Mouse (Mus musculus) mammary gland, adult 2 months (tissue): ENCODE results near the gene Camsap3. TPM values are rescaled to one million over a fixed set of nuclear protein-coding genes. Genes with fewer than 3 reads are reported as not detected.

Experiments
- polyA plus RNA-seq: library from polyadenylated mRNA; depleted of rRNA; stranded (reverse); fragments of >200 nt; gene quantifications from 2 replicates; pipeline ENCODE4 v1.2.3, GENCODE M21; 2012; ENCODE audit warnings: low replicate concordance; rRNA removed

The Camsap3 gene
- 11.5 and 13.9 TPM in 2 replicates for polyA plus RNA-seq

DNA sequence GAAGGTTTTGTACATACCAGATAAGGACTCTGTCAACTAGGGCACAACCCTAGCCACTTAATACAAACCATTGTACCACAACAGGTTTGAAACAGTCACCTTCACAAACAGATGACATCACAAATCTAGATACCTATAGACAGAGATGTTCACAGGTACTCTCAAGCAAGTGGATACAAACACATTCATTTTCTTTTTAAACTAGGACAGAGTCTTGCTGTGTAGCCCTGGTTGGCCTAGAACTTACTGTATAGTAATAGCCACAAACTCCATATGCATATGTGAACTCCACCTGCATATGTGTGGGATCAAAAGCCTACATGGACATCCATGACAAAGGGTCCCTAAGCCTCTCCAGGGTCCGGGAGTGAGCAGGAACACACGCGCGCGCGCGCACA is at the start of gene Camsap3:
Gene Camsap3 (plus strand): TSS at position 301 of the 398 bp plus-strand sequence.

DNA sequence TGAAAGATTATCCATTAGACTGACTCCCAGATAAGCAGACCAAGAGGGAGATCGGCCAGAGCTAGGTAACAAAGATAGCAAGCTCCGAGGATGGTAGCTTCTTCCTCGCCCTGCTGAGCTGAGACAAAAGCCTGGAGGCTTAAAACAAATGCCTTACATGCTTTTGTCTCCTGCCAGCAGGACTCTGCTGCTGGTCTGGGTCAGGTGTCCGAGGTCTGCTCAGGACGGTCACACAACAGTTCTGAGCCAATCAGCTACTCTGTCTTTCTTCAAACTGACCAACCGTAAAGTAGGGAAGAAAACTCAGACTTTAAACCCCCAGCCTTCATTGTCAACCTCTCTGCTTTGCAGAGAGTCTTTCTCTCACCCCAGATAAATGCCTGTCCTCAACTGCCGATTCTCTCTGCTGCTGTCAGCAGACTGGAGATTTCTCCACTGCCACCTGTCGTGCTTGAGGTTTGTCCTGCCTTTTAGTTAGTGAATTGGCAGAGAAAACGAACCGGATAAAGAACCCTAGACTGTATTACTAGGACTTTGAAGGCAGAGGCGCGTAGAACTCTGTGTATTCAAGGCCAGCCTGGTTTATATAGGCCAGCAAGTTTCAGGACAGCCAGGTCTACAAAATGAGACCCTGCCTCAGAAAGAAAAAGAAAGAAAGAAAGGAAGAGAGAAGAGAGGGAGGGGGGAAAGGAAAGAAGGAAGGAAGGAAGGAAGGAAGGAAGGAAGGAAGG is 19.3 kb upstream of the Camsap3 start, which contains the start of gene C330021F23Rik:
Gene C330021F23Rik (plus strand): TSS at position 350 of the 731 bp plus-strand sequence.

DNA sequence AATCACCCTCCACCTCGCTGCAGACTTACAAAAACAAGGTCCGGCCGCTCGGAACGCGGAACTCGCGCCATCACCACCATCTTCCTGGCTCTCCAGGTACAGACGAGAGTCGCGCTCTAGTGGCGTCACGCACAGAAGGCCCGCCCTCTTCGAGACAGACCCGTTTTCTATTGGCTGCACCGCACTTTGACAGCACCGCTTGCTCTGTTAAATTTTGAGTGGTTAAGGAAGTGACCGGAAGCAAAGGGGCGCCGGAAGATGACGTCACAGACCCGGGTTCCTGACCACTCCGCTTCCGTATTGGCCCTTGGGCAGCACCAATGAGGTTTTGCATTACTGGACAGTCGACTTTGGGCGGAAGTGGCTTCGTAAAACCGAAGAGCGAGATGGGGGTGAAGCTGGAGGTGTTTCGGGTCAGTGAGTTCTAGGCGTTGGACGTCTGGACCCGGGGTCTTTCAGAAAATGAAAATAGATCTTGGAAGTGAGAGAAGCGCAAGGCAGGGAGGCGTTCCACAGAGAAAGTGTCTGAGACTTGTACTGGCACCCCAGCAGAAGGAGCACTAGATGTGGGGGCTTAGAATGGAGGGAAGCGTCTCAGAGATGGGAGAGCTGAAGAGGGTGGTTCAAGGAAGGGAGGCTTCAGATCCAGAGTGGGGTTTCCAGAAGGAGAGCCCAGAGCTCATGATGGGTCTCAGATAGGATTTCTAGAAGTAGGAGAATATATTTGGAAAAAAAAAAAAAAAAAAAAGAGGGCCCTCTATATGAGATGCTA is 34.3 kb downstream of the Camsap3 start, which contains the start of the genes Xab2 and Pet100:
Gene Xab2 (minus strand): TSS at position 118 of the 772 bp plus-strand sequence.
Gene Pet100 (plus strand): TSS at position 350 of the 772 bp plus-strand sequence.

DNA sequence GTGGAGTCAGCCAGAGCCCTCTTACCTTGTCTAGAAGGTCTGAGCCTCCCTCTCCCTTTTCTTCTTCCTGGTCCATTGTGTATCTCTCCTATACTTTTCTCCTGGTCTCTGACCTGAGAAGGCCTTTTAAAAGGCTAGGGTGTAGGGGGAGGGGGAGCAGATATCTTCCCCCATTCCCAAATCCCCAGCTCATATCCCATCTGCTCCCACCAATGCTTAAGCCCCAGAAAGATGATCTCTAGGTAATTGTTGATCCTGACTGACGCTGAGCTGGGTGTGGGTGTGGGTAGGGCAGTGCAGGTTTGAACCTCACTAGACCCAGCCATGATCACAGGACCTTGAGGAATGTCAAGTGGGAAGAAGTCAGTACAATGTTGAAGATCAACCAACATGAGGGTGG is 38.4 kb downstream of the Camsap3 start, which contains the start of gene Pcp2:
Gene Pcp2 (minus strand): TSS at position 101 of the 400 bp plus-strand sequence.

DNA sequence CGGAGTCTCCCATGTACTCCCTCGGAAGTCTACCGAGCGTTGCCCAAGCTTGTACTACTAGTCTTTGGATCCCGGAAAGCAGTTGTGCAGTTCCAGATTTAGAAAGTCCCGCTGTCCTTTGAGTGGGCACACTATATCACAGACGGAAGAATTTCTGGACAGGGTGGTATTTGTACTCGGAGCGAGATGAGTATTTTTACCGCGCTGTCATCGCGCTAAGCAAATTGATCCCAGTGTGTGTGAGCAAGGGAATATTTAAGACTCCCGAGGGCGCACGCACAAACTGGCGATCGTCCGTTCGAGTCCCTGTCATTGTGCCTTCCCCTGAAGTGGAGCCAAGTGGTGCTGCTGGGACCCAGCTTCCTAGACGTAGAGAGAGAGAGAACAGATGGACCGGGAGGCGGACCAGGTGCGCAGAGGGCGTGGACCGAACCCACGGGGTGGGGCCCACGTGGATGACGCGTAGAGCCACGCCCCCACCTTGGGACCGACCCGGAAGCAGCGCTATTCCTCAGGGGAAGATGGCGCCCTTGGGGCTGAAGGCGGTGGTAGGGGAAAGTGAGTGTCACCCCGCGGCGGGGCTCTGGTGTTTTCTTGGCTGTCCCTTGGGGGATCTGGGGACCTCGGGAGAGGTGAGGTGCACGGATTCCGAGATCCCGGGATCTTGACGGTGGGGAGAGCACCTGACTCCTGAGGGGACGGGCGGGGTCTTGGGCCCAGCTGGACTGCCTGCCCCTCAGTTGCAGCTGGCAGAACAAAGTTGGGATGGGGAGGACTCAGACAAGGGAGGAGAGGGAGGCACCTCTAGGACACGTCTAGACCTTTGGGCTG is 43.8 kb downstream of the Camsap3 start, which contains the start of gene Stxbp2:
Gene Stxbp2 (plus strand): TSS at position 309 of the 831 bp plus-strand sequence.

DNA sequence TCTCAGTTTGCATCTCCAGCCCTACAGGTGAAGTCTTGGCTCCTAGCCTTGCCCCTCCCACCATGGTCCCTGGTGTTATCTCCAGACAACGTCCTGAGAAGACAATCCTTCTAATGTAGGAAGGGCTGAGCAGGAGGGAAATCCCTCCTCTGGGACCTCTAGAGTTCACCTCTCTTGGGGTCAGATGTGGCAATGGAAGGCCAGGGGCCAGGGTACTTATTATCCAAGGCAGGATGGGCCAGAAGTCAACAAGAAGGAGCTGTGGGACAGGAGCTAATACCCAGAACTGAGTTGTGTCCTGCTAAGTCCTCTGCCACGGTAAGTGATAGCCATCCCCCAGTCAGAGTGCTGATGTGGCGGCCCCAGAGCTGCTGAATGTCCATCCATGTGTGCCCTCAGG is 68.4 kb downstream of the Camsap3 start, which contains the start of gene Retn:
Gene Retn (plus strand): TSS at position 245 of the 400 bp plus-strand sequence.

Other genes with a start within 250 kb of the Camsap3 start
- 9.5 and 14.0 TPM in 2 replicates for gene A430078G23Rik, start 233.9 kb upstream of the Camsap3 start, polyA plus RNA-seq
- 46.1 and 114 TPM in 2 replicates for gene Arhgef18, start 194.3 kb upstream of the Camsap3 start, polyA plus RNA-seq
- 8.4 and 11.1 TPM in 2 replicates for gene Pex11g, start 119.6 kb upstream of the Camsap3 start, polyA plus RNA-seq
- gene Tex45, start 116.4 kb upstream of the Camsap3 start, polyA plus RNA-seq = 0.10 and 0.11 TPM in 2 replicates
- gene Zfp358, start 94.2 kb upstream of the Camsap3 start, polyA plus RNA-seq = 76.9 and 90.5 TPM in 2 replicates
- gene Mcoln1, start 86.8 kb upstream of the Camsap3 start, polyA plus RNA-seq = 274 and 624 TPM in 2 replicates
- 59.0 and 66.0 TPM in 2 replicates for gene Pnpla6, start 71.9 kb upstream of the Camsap3 start, polyA plus RNA-seq
- not detected in 2 replicates for gene C330021F23Rik, start 19.3 kb upstream of the Camsap3 start, polyA plus RNA-seq
- 57.5 and 58.7 TPM in 2 replicates for gene Xab2, start 34.0 kb downstream of the Camsap3 start, polyA plus RNA-seq
- 2.9 and 7.1 TPM in 2 replicates for gene Pet100, start 34.3 kb downstream of the Camsap3 start, polyA plus RNA-seq
- not detected in 2 replicates for gene Pcp2, start 38.3 kb downstream of the Camsap3 start, polyA plus RNA-seq
- 123 and 137 TPM in 2 replicates for gene Stxbp2, start 43.7 kb downstream of the Camsap3 start, polyA plus RNA-seq
- 504 and 837 TPM in 2 replicates for gene Retn, start 68.5 kb downstream of the Camsap3 start, polyA plus RNA-seq
- gene Mcemp1, start 78.5 kb downstream of the Camsap3 start, polyA plus RNA-seq = 1.4 and 2.4 TPM in 2 replicates
- gene Fcor, start 85.1 kb downstream of the Camsap3 start, polyA plus RNA-seq = 92.6 and 226 TPM in 2 replicates
- 31.3 and 44.5 TPM in 2 replicates for gene Trappc5, start 89.0 kb downstream of the Camsap3 start, polyA plus RNA-seq
- gene Fcer2a, start 106.9 kb downstream of the Camsap3 start, polyA plus RNA-seq = 34.8 and 48.3 TPM in 2 replicates
- 1.1 and 1.9 TPM in 2 replicates for gene Clec4g, start 133.4 kb downstream of the Camsap3 start, polyA plus RNA-seq
- 3.8 and 9.8 TPM in 2 replicates for gene Cd209a, start 161.7 kb downstream of the Camsap3 start, polyA plus RNA-seq